Mouse (Mus musculus) left cerebral cortex, adult 9 months (tissue): ENCODE results near the gene Myh7.
A peak's percentile ranks its signal among the peaks of the same experiment; 100 is the strongest.
"Not testable (repeated sequence)": the region's sequence is repeated elsewhere in the genome, so short reads cannot be mapped to it uniquely, and the experiment has no call there.

Experiments used
- DNase-seq, 2 experiments: peaks; one replicate each; pipeline ENCODE4 v3.0.0; 2022; ENCODE audit warnings: low spot score in 2 of 2

The Myh7 gene

DNA sequence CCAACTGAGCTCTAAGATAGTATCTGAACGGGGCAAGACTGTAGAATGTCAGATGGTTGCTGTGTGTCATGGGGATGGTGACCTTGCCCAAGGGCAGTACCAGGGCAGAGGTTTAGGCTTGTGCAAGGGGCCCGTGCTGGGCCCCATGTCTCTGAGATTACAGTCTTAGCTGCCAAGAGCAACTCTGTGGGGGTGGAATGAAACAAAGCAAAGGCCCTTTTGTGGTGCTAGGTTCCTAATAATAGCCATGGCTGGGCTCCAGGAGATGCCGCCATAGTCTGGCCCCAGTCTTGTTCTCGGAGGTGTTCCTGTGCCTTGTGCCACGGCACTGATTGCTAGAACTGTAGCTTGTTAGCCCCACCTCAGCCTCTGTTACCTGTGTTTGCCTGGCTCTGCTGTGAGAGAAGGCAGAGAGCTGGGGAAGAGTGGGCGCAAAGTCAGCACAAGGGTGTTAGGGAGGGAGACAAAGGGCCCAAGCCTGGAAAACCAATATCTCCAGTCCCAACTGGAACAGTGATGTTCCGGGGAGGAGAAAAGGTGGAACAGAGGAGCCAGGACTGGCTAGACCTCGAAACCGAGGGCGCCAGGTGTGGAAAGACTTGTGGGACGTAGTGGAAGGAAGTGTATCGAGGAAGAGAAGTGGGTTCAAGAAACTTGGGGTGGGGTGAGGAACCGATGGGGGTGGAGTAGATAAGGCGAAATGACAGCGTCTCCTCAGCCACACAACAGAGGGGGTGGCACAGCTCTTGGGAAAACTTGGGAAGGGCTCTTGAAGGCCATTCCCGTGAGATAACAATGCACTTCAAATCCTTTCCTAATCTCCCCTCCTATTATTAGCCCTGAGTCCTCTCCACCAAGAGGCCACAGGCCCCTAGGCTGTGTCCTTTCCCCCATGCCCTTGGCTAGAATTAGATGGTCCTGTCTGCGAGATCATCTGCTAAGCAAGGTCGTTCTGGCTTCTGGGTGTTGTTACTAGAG lies 9.7 kb upstream of the Myh7 start:
- DNase-seq = no peak

DNA sequence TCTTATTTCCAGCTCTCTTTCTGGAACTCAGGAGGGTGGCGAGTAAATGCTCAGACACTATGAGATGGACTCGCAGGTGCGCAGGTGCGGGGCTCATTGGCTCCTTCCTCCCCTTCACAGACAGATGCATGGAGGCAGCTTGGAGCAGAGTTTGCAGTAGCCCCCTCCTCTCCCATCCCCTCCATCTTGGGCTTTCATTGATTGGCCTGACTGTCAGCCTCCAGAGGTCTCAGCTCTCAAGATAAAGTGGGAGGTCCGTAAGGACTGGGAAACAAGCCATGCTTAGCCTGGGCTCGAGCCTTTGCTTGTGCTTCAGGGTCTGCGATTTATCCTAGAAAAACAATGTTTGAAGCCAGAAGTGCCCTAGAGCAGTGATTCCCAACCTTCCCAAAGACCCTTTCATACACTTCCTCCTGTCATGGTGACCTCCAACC lies 8.3 kb upstream of the Myh7 start:
- DNase-seq = no peak

DNA sequence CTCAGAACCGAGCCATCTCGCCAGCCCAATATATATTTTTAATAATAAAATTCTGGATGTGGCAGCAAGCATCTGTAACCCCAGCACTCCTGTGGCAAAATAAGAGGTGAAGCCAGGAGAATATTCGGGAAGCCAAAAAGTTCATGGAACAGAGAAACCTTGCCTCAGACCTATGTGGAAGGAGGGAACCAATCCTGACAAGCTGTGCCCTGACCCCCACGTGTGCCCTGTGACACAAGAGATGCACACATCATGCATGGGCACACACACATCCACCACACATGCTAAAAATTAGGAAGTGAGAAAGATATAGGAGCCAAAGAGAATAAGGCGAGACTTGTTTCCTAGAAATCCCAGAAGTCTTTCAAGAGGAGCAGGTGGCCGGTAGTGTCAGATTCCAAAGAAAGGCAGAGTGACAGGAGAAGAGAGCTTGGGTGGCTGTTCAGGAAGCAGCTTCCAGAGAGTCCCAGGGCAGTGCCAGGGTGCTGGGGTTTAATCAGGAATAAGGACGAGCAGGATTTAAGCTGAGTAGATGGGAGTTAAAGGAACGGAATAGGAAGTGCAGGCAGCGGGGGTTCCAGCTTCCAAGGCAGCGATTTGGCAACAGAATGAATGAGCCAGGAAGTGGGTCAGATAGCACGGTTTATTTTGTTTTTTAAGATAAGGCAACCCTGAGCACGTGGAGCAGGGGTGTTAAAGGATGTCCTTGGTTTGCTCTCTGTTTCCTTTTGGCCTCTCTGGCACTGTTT lies 7.7 kb upstream of the Myh7 start:
- no peak for DNase-seq

DNA sequence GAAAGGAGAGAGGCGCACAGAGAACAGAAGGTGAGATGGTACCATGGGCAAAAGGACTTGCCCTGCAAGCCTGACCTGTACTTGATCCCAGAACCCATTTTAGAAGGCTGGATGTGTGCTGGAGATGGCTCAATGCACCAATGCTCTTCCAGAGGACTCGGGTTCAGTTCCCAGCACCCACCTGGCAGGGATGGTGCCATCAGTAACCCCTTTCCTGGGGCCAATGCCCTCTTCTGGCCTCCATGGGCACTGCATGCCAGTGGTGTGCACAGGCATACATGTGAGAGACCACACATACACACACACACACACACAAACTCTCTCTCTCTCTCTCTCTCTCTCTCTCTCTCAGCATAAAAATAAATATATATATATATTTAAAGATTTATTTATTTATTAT lies 7.0 kb upstream of the Myh7 start:
- no peak for DNase-seq

DNA sequence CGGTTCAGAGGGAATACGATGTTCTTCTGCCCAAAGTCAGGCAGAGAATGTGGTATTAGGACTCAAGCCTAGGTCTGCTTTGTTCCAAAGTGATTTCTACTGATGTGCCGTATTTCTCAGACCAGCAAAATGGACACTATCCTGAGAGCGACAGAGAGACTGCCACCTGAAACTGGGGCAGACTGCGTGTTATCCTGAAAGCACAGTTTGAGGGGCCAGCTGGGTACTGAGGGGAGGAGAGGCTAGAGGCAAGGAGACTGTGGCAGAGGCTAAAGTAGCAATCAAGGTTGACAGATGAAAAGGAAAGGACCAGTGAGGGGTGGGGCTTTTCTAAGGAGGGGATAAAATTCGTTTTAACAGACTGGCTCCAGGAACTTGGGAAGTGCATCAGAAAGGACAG lies 6.4 kb upstream of the Myh7 start:
- no peak for DNase-seq

DNA sequence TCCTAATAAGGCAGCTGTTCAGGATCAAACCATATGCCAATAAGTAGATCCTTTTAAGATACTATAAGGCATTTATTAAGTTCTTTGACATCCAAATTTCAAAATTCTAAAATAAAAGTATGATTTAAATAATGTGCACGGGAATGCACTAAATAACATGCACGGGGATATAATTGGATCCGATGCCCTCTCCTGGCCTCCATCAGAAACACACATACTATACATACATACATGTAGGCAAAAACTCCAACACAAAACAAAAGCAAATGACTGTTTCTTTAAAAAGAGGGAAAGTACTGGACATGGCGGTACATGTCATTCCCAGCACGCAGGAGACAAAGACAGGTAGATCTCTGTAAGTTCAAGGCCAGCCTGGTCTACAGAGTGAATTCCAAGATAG lies 5.4 kb upstream of the Myh7 start:
- DNase-seq = not testable (repeated sequence)

DNA sequence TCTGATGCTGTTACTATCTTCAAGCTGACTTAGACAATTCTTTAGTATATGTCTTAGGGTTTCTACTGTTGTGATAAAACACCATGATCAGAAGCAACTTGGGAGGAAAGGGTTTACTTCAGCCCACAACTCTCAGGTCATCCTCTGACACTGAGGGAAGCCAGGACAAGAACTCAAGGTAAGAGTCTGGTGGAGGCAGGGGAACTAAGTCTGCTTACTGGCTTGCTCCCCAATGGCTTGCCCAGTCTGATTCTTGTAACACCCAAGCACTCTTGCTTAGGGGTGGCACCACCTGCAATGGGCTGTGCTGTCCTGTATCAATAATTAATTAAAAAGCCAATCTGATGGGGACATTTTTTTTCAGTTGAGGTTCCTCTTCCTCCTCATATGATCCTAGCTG lies 4.3 kb upstream of the Myh7 start:
- no peak for DNase-seq

DNA sequence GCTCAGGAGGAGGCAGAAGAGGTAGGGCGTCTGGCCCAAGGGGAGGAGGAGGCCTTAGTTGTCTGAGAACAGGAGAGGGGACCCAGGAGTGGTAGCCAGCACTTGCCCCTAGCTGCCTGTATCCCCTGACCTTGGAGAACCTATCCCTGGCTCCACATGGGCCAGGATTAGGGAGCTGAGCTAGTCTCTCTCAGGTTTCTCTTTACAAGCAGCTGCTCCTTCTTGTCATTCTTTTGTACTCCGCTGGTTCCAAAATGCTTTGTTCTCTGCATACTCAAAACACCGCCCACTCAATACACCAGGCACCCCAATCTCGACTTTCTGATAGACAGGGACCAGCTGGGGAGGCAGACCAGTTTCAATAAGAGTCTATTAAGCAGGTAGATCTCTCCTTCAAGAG lies 2.9 kb upstream of the Myh7 start:
- no peak for DNase-seq

DNA sequence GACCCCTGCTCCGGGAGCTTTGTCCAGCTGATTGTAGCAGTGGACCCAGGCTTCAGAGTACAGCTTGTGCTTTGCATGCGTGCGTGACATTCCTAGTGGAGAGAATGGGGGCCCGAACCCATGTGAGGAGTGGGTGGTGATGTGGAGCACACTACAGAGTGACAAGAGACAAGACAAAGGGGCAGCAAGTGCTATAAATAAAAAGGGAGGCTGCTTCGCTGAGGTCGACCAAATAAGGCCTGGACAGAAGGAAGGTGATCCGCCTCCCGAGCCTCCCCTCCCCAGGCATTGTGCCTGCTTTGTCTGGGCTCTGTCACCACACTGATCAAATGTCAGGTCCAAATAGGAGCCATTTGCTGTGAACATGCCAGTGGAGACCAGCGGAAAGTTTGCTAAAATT lies 2.4 kb upstream of the Myh7 start:
- DNase-seq = no peak

DNA sequence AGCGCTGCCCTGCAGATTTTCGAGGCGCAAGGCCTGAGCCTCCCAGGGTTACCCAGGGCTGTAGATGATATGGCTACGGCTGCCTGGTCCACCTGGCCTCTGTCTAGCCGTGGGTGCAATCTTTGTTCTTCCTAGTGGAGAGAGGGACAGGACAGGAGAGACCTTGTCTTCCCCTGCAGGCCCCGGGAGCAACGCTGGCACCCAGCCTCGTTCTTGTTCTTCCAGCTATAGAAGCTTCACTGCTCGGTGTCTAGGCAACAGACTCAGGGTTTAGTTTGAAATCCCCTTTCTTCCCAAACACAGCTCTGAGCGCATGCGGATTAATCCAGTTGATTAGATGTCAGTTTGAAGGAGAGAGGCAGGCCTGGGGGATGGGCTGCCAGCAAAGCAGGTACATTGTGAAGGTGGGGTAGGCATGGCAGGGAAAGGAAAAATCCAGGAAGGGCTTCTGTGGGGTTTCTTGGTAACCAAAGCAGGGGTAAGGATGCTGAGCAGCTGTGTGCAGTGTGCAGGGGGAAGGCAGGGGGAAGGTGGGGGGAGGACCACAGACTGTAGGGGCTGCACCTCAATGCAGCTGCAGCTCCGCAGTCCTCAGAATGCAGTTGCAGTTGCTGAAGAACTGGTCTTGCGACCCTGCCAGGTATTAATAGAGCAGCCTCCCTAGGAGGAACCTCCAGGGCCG lies 1.2 kb upstream of the Myh7 start:
- DNase-seq = peak in 1 of 2 experiments; percentile 42

DNA sequence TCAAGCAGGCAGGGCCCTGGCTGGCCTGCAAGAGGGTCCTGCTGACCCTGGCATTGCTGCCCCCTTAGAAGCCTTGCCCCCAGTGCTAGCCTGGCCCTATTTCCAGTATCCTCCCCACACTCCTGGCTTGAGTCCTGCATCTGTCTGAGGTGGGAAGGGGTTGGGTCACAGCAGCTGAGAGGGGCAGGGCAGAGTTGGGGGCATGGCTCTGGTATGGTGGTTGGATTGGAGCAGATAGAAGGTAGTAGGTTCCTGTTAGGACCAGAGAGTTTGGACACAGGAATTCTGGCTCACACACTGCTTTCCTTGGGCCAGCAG lies 402 bp upstream of the Myh7 start:
- no peak for DNase-seq

DNA sequence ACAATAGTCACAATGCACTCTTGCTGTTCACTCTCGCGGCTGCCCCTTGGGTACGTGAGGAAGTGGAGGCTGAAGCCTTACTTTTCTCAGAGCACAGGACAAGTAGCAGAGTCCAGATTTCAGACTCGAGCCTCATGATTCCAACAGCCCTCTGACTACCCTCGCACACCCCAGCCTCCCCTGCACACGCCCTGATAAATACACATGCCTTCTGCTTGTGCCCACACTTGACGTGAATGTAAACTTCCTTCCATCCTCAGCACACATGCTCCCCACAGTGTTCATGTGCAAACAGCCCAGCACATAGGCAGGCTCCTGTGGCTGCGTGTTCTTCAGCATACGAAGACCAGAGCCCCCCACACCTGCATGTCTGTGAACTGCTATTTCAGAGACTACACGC lies 790 bp downstream of the Myh7 start:
- no peak for DNase-seq

DNA sequence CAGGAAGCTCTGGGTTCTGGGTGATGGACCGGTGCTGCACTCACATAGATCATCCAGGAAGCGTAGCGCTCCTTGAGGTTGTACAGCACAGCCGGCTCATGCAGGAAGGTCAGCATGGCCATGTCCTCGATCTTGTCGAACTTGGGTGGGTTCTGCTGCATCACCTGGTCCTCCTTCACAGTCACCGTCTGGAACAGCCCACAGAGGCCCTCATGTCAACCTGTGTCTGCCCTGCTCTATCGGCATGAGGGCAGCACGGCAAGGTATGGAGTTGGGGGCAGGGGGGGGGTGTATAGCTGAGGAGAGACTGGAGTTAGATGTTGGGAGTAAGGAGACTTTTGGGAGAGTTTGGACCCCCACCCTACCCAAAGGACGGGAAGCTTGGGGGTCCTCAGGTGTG lies 2.2 kb downstream of the Myh7 start:
- DNase-seq = no peak

DNA sequence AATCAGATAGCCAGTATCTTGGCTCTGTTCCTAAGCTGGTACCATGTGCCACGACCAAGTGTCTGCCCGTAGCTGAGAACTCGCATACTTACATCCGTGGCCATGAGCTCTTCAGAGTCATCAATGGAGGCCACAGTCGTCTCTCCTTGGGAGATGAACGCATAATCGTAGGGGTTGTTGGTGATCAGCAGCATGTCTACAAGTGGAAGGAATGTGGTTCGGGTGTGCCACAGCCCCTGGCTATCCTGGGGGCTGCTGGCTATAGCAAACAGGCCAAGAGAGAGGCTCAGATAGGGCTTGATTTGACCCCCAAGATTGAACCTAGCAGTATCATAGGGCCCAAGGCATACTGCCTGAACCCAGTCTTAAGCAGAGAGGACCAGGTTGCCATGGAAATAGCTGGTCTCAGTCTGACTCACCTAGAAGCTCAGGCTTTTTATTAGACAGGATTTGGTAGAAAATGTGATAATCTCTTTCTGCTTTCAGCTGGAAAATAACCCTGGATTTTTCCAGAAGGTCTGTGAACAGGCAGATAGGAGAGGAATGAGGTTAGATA lies 4.5 kb downstream of the Myh7 start:
- no peak for DNase-seq

DNA sequence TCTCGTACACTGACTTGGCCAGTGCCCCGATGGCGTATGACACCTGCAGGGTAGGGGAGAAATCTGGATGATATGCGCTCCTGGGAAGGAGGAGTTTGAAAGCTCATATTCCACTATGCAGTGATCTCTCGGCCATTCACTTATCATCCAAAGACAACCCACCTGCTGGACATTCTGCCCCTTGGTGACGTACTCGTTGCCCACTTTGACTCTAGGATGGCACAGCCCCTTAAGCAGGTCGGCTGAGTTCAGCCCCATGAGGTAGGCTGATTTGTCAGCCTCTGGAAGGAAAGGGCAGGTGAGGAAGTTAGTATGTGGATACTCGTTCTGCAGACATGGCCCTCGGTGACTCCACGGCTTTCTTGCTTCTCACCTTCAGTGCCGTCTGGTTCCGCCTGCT lies 5.5 kb downstream of the Myh7 start:
- DNase-seq = no peak

DNA sequence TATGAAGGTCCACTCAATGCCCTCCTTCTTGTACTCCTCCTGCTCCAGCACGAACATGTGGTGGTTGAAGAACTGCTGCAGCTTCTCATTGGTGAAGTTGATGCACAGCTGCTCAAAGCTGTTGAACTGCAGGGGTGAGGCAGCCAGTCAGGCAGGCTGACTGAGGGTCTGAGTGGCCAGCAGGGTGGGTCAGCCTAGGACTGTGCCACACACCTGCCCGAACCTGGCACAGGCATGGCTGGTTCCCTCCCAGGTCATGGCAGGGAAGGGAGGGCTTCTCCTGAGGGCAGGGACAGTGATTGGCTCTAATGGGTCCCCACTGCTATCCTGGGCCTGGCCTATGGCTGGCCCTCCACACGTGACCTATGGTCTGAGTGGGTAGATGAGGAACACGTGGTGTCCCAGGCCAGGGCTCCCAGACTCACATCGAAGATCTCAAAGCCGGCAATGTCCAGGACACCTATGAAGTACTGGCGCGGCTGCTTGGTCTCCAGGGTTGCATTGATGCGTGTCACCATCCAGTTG lies 6.0 kb downstream of the Myh7 start:
- not testable (repeated sequence) for DNase-seq

DNA sequence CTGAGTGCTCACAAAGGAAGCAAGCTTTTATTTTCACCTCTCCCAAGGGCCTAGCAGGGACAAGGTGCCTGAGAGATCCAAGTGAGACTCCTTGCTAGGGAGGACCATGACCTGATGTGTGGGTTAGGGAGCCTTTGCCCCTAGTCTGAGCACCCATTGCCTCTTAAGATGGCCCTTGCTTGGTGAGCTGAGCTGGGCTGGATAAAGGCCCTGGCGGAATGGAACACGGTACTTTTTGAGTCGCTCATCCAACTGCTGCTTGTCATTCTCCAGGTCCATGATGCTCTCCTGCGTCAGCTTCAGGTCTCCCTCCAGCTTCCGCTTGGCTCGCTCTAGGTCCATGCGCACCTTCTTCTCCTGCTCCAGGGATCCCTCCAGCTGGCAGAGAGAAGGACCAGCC lies 12.5 kb downstream of the Myh7 start:
- DNase-seq = no peak

DNA sequence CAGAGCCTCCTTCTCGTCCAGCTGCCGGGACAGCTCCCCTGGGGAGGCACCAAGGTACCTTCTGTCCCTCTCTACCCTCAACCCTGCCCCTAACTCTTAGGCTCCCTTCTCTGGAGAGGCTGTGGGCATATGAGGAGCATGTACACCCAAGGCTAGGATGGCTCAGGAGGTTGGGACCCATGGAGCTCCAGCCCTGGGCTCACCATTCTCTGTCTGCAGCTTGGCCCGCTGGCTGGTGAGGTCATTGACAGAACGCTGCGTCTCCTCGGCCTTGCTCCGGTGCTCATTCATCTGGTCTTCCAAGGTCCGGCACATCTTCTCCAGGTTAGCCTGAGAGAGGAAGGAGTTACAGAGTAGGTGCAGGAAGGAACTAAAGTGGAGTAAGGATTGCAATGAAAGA lies 15.8 kb downstream of the Myh7 start:
- DNase-seq = no peak

DNA sequence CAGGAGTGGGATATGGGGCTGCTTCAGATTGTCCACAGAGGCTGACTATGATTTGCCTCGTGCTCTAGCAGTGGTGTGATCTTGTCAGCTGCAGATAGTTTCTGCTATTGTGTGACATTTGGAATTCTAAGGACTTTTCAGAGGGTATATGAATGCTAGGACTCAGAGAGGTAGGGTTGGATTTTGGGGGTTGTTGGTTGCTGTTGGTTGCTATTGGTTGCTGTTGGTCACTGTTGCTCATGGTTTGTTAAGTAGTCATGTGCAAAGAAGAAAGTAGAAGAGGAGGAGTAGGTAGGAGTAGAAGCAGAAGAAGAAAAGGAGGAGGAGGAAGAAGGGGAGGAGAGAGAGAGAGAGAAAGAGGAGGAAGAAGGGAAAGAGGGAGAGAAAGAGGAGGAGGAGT lies 17.8 kb downstream of the Myh7 start, which contains the start of gene Gm17428:
Gene Gm17428, plus strand, starts transcription at position 301 of the 400 bp plus-strand sequence.
- DNase-seq = no peak

DNA sequence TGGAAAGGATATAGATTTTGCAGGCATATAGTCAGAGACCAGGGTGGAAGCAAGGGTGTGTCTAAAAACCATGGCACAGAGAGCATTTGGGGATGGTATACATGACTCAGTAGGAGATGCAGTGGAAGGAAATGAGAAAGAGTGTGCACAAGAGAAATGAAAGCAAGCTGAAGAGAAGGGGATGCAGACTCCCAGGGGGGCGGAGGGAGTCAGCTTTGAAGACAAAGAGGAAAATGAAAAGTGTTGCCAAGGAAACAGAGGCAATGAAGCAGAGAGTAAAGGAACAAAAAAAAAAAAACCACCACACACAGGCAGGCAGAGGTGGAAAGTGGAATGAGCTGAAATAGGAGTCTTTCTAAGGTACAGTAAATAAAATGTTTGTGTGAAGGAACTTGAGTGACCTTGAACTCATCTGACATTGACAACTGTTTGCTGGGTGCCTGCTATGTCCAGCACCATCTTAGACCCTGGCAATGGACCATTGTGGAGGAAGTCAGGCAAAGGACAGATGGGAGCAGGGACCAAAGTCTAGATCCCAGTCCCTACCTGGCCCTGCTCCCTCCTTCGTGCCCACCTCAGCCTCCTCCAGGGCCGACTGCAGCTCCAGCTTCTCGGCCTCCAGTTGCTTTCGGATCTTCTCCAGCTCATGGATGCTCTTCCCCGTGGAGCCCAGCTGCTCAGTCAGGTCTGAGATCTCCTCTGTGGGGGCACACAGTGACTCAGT lies 20.2 kb downstream of the Myh7 start:
- DNase-seq = peak in 1 of 2 experiments; percentile 37

DNA sequence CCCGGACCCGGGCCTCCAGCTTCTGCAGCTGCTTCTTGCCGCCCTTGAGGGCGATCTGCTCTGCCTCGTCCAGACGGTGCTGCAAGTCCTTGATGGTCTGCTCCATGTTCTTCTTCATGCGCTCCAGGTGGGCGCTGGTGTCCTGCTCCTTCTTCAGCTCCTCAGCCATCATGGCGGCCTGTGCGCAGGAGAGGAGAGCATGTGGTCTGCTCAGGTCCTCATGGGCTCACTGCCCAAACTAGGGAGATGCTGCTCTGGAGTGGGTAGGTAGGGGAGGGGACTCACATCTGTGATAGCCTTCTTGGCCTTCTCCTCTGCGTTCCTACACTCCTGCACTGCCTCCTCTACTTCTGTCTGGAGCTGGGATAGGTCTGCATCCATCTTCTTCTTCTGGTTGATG lies 21.6 kb downstream of the Myh7 start:
- not testable (repeated sequence) for DNase-seq
